Mouse (Mus musculus) forebrain, embryonic 11.5 days (tissue): Measurements from ENCODE around the gene Ubash3a. TPM values are rescaled to one million over a fixed set of nuclear protein-coding genes. Genes with fewer than 3 reads are reported as not detected.

Source experiments
- ATAC-seq: fragments of 200-750 bp; cut with Nextera tagmentation; replicated peaks from 2 replicates; pipeline ENCODE4 v1.8.0; 2017; ENCODE audit warnings: moderate TSS enrichment; ENCODE audit not compliant: low FRiP score
- DNase-seq: peaks from one replicate; pipeline ENCODE4 v3.0.0-alpha.2; 2017; ENCODE audit warnings: low spot score
- H3K27ac ChIP-seq: fragments of 300-500 bp; sonication (generic); 2 replicates; pipeline ENCODE4 v1.5.1; 2014; ENCODE audit warnings: low read depth, low read length
- H3K27me3 ChIP-seq: fragments of 300-500 bp; sonication (generic); 2 replicates; pipeline ENCODE4 v1.6.1; 2014; ENCODE audit warnings: mild to moderate bottlenecking, low read length, mixed read lengths; ENCODE audit not compliant: control insufficient read depth, insufficient read depth
- H3K36me3 ChIP-seq: fragments of 300-500 bp; sonication (generic); 2 replicates; pipeline ENCODE4 v1.6.1; 2014; ENCODE audit warnings: mild to moderate bottlenecking, low read length, moderate library complexity, mixed read lengths; ENCODE audit not compliant: control insufficient read depth, insufficient read depth
- H3K4me1 ChIP-seq: fragments of 300-500 bp; sonication (generic); replicated peaks from 2 replicates; pipeline ENCODE4 v1.6.1; 2014; ENCODE audit warnings: low read length, mixed read lengths; ENCODE audit not compliant: control insufficient read depth, insufficient read depth
- H3K4me2 ChIP-seq: fragments of 300-500 bp; sonication (generic); 2 replicates; pipeline ENCODE4 v1.6.1; 2014; ENCODE audit warnings: low read depth, mild to moderate bottlenecking, low read length, moderate library complexity, mixed read lengths; ENCODE audit not compliant: severe bottlenecking
- H3K4me3 ChIP-seq: fragments of 300-500 bp; sonication (generic); 2 replicates; pipeline ENCODE4 v1.5.1; 2014; ENCODE audit warnings: low read depth, low read length
- H3K9ac ChIP-seq: fragments of 300-500 bp; sonication (generic); 2 replicates; pipeline ENCODE4 v1.6.1; 2014; ENCODE audit warnings: low read length
- H3K9me3 ChIP-seq: fragments of 300-500 bp; sonication (generic); 2 replicates; pipeline ENCODE4 v1.6.1; 2016; ENCODE audit warnings: low read length, mixed read lengths; ENCODE audit not compliant: control insufficient read depth
- WGBS: fragments of 180-500 bp; shearing (Covaris S2); extraction: QIAGEN DNeasy Blood & Tissue Kit; methylation state at CpG from one replicate; pipeline ENCODE4 v1.1.7; 2014; 5-methylcytosine and 5-hydroxymethylcytosine counted together
- polyA plus RNA-seq: library from polyadenylated mRNA; unstranded; fragments of >200 nt; fragmentation: Nextera tagmentation; extraction: Ambion mirVana; gene quantifications from 2 replicates; pipeline ENCODE4 v1.2.1, GENCODE M21; 2014

The Ubash3a gene
- polyA plus RNA-seq, 1 experiment from 2014 or later = 0.79 TPM

DNA sequence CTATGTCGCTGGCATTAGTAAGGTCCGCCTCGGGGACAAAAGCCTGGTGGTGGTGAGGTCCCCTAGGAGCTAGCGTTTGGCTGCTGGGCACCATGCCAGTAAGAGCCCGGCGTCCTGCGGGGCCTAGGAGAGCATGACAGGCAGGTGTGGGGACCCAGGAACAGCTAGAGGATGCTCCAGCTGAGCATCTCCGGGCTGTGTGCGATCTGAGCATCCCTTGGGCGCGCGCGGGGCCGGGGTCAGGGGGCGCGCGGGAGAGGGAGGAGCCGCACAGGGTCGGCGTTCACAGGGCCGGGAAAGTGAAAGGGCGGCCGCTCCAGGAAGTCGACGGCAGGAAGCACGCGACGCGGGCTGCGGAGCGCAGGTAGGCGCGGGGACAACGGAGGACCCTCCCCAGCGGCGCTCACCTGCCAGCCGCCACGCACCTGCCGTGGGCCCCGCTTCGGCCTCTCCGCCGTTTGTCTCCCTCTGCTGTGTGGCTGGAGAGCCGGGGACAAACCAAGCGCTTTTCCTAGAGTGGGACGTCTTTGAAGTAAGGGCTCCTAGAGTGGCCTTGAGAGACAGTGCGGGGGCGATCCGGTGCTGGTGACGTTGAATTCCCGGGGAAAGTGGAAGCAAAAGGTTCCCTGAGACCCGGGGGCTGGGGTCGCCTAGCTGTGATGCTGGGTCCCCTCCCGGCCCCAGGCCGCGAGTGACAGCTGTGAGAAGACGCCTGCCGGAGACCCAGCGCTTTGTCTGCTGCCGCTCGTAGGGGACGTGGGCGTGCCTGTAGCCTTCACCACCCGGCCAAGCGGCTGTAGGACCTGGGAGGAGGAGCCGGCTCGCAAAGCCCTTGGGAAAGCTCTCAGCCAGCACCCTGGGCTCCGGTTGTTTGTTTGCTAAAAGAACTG is 88.5 kb downstream of the Ubash3a start:
- ATAC-seq = peak; percentile 79
- WGBS = under 1% methylated on average over 68 of the region's 68 CpGs
- Histone ChIP-seq H3K4me2 (peak overlapping the region; percentile 99), H3K4me3 (peak overlapping the region; percentile 48), H3K4me1 (peaks cover 7% of the 10 kb centered on the region; the same call in 1 of the 2 replicates), H3K36me3 (no peaks in the 10 kb centered on the region), H3K9me3 (no peaks in the 10 kb centered on the region), H3K9ac (peak overlapping the region; percentile 71), H3K27ac (0 out of 2 replicates have a peak overlapping the region, but pooled peaks have one; percentile 18), H3K27me3 (peaks cover 9% of the 10 kb centered on the region)
- DNase-seq = peak; percentile 85

Other genes with a start within 250 kb of the Ubash3a start
- 10.1 and 11.8 TPM in 2 replicates for gene Abcg1, start 150.2 kb upstream of the Ubash3a start, polyA plus RNA-seq
- gene Tff3, start 78.2 kb upstream of the Ubash3a start, polyA plus RNA-seq = 1.1 and 1.2 TPM in 2 replicates
- not detected in 2 replicates for gene Tff2, start 63.6 kb upstream of the Ubash3a start, polyA plus RNA-seq
- gene Tff1, start 42.6 kb upstream of the Ubash3a start, polyA plus RNA-seq = not detected in 2 replicates
- gene Tmprss3, start 8.9 kb upstream of the Ubash3a start, polyA plus RNA-seq = not detected in 2 replicates
- gene Rsph1, start 69.5 kb downstream of the Ubash3a start, polyA plus RNA-seq = 2.1 and 2.6 TPM in 2 replicates
- gene Slc37a1, start 78.9 kb downstream of the Ubash3a start, polyA plus RNA-seq = 5.8 and 6.0 TPM in 2 replicates
- 30.4 and 33.7 TPM in 2 replicates for gene Pde9a, start 178.3 kb downstream of the Ubash3a start, polyA plus RNA-seq